Mouse (Mus musculus) c-Kit-negative CD71-positive TER-119-positive erythroid progenitor cells, embryonic 14.5 days (primary cell): Measurements from ENCODE around the gene Capn11.
"Not testable (repeated sequence)": the region's sequence is repeated elsewhere in the genome, so short reads cannot be mapped to it uniquely, and the experiment has no call there.

ENCODE experiments used
- DNase-seq: peaks from one replicate; pipeline ENCODE4 v3.0.0-alpha.2; 2013; ENCODE audit warnings: low read depth, low spot score

Capn11 gene

DNA sequence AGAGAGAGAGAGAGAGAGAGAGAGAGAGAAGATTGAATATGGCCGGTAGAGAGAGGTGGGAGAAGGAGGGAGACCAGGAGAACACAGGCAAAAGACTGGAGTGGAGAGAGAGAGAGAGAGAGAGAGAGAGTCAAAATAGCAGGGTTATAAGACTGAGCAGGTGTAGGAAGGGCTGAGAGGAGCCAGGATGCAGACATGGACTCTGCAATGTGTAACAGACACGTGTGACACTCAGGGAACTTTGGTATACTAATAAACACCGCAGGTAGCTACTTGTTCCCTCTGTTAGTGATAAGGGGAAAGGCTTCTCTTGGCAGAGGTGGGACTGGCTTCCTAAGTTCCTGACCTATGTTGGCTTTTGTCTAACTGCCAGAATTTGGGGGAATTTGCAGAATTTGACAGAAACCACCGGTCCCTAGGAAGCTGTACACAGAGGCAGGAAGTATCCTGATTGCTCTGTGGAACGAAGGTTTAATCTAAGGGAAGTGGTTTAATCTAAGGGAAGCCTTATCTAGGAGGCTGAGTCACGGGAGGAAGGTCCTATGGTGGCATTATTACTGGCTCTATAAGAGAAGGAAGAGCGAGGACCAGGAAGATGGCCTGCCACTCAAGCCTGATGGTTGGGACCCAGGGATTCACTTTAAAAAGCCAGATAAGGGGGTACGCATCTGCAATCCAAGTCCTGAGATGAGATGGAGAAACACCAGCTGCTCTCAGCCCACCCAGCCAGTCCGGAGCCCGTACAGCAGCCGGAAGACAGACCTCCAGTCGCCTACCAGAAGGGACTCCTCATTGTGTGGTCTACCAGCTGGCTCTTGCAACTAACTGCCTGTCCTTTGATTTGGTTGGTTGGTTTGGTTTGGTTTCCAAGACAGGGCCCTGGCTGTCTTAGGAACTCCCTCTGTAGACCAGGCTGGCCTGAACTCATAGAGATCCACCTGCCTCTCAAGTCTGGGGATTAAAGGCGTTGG is 30.0 kb downstream of the Capn11 start:
- DNase-seq: no peak

DNA sequence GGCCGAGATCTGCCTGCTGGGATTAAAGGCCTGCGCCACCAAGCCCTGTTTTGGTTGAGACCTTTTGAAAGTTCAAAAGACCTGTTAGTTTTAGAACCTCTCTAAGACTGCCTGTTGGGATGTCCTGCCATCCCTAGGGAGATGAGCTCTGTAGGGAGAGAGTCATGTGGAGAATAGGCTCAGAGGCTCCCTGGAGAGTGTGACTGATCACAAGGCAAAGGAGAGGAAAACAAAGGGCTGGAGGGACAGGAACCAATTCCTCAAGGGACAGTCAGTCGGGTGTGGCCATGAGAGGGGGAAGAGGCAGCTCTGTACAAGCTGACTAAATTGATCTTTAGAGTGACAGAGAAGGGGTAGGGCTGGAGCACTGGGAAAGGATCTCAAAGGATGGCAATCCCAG is 31.0 kb downstream of the Capn11 start:
- DNase-seq: no peak

DNA sequence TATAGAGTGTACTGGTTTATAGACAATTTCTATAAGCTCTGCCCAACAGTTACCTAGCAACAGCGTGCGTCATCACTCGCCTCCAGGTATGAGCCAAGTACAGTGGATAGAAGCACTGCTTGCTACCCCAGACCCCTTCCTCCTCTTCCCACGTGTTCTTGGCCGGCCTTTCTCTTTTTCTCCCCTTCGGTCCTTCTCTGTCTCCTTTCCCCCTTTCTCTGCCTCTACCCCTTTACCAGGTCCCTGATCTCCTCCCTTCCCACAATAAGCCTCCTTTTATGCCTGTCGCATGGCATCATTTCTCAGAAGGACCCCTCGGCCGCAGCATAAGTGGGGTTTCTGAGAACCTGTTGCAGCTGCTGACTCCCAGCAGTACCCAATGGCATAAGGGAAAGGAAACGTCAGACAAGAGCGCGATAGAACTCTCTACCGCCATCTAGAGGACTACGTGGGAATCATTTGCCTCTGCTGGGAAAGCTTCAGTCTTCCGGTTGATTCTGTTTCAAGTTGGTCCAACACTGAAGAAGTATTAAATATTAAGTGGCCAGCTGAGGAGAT is 32.5 kb downstream of the Capn11 start:
- peak; percentile 79 for DNase-seq

DNA sequence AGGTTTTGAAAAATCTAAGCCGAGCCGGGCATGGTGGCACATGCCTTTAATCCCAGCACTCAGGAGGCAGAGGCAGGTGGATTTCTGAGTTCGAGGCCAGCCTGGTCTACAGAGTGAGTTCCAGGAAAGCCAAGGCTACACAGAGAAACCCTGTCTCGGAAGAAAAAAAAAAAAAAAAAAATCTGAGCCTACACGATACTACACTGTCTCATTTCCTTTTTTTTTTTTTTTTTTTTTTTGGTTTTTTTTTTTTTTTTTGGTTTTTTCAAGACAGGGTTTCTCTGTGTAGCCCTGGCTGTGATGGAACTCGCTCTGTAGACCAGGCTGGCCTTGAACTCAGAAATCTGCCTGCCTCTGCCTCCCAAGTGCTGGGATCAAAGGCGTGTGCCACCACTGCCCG is 35.7 kb downstream of the Capn11 start:
- DNase-seq: not testable (repeated sequence)

DNA sequence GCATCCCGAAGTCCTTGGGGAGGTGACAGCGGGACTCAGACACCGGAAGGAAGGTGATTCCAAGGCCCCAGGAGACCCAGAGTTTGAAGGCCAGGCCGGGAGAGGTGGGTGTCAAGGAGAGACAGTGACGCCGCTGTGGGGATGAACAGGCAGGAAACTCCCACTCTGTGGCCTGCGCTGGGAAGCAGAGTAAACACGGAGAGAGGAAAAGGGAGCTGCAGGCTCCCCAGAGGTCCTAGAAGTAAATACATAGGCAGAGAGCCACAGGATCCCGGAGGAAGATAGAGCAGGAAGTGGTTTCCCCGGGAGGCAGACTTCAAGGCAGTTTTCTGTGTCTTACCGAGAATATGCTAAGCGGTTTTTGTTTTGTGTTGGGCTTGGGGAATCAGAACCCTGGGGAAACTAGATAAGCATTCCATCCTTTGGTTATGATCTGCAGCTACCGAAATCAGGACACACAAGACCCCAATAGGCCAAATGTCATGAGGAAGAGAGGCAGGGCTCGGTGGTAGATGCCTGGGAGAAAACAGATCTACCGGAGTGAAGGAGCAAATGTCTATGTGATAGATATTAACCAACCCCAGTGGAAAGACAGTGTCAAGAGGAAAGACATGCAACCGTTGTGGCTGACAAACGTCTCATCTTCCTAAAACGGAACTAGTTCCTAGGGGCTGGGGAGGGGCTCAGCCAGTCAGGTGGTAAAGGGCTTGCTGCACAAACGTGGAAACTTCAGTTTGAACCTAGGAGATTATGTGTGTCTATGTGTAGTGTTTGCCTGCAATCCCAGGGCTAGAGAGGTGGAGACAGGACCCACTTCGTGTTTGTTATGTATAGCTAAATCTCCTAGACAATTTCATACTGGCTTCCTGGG is 39.5 kb downstream of the Capn11 start:
- DNase-seq: no peak

DNA sequence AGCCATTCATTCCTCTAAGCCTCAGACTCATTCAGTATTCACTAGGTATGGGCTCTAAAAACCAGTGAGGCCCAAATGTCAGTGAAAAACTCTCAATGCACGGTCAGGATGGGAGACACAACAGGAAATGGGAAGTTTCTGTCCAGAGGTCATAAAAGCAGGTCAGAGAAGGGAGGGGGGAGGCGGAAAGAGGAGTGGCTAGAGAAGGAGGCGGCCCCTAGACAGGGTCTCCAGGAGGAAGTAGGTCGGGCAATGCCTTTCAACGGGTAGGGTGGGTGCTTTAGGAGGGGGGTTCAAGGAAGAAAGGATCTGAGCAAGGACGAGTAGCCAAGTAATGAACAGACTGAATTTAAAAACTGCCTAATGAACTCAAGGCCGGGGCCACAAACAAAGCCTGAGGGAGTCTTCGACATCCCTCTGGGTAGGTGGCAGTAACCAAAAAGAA is 40.2 kb downstream of the Capn11 start:
- DNase-seq: no peak

DNA sequence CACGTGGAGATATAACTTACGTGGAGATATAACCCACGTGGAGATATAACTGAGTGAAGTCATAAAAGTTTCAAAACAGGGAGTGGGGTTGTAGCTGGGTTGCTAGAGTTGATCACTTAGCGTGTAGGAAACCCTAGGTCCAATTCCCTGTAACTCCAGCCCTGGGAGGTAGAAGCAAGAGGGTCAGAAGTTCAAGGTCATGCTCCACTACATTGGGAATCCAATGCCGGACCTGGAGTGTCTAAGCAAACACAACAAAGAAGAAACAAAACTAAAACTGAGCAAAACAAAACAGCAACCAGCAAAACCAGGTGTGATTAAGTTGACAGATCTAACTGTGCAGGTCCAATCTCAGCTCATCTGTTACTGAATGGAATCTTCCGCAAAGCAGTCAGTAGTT is 41.5 kb downstream of the Capn11 start:
- DNase-seq: no peak

DNA sequence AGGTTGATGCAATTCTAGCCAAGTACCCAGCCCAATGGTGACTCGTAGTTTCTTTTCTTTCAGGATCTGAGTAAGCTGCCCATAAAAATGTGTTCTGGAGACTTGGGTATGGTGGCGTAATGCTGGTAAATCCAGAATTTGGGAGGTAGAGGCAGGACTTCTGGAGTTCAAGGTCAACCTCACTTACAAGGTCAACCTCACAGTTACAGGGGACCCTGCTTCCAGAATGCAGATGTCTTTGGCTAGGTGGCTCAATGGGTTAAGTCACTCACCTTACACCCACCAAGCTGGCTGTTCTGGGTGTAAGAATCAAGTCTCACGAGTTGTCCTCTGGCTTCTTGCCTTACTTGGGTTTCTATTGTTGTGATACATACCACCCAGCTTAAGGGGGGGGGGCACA is 42.4 kb downstream of the Capn11 start:
- no peak for DNase-seq

DNA sequence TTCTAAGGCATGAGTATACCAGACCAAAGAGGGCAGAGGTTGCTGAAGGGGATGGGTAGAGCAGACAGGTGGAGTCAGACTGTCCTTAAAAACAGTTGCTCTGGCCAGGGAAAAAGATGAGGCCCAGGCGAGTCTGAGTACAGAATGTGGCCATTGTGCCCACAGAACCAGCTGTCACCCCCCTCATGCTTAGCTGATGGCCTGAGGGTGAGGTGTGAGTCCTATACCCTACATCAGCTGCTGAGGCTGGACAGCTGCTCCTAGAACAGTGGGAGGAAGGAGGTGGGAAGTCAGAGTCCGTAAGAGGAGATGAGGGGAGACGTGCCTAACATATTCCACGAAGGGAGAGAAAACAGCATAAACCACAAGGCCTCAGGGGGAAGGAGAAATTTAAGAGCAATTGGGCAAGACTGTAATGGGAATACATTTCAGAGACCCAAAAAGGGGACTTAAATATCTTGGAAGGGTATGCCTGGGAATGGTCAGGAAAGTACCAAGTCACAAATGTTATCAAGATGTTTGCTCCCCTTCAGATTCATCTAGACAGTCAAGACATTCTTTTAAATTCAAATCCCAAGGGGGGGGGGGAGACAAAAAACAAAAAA is 43.0 kb downstream of the Capn11 start:
- DNase-seq: no peak

DNA sequence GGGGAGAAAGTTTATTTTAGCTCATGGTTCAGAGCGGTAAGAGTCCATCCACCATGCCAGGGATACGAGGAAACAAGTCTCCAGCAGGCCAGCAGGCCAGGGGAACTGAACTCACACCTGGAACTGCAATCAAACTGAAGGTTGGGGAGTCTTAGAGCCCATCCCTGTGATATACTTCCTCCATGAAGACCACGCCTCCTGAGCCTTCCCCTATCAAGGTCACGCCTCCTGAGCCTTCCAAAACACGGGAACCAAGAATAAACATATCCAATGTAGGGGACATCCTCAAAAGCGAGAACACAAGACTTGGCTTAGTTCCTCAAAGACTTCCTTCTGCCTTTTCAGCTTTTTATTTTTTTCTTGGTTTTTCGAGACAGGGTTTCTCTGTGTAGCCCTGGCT is 46.2 kb downstream of the Capn11 start:
- DNase-seq: no peak

DNA sequence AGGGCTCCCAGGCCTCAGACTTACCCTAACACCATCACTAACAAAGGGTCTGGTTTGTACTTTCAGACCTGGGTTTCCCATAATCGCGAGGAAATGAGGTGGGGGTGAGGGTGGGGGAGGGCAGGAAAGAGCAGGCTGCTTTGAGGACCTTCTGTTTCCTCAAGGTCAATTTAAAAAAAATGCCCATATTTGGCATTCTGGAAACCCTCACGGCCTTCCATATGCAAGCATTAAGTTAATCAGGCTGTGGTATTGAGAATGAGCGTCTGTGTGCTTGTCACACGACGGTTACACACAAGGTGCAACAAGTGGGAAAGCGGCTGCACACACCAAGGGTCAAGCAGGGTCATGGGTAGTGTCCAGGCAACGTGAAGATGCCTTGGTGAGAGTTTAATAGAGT is 47.1 kb downstream of the Capn11 start:
- no peak for DNase-seq

DNA sequence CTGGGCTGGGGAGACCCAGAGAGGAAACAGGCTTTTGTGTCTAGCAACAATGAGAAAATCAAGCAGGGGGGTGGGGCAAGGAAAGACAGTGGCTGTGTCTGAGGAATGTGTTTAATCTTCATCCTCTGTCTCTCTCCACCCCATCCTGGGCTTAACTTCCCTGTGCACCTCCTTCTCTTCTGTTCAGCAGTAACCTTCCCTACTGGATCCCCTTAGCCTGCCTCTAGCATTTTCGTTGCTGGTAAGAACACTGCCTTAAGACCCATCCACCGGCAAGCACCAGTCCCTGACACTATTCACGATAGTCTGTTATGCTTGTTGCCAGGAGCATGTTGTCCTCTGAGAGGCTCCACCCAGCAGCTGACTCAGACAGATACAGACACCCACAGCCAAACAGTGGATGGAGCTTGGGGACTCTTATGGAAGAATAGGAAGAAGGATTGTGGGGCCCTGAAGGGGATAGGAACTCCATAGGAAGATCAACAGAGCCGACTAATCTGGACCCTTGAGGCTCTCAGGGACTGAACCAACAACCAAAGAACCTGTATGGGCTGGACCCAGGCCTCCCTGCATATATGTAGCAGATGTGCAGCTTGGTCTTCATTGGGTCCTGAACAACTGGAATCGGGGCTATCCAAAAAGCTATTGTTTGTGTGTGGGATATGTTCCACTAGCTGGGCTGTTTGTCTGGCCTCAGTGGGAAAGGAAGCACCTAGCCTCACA is 48.8 kb downstream of the Capn11 start:
- DNase-seq: no peak

DNA sequence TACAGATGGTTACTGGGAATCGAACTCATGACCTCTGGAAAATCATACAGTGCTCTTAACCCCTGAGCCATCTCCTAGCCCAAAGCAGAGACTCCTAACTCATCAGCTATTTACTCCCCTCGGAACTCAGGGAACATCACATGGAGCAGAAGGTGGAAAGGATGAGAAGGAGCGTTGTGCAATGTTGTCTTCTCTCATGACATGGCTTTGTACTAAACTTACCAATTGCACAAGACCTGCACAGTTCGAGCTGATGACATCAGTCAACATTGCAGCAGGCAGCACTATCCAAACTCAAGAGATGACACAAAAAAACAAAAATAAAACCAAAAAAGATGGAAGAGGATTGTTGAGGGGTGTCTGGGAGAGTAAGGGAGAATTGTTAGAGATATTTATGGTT is 50.7 kb downstream of the Capn11 start:
- DNase-seq: no peak

DNA sequence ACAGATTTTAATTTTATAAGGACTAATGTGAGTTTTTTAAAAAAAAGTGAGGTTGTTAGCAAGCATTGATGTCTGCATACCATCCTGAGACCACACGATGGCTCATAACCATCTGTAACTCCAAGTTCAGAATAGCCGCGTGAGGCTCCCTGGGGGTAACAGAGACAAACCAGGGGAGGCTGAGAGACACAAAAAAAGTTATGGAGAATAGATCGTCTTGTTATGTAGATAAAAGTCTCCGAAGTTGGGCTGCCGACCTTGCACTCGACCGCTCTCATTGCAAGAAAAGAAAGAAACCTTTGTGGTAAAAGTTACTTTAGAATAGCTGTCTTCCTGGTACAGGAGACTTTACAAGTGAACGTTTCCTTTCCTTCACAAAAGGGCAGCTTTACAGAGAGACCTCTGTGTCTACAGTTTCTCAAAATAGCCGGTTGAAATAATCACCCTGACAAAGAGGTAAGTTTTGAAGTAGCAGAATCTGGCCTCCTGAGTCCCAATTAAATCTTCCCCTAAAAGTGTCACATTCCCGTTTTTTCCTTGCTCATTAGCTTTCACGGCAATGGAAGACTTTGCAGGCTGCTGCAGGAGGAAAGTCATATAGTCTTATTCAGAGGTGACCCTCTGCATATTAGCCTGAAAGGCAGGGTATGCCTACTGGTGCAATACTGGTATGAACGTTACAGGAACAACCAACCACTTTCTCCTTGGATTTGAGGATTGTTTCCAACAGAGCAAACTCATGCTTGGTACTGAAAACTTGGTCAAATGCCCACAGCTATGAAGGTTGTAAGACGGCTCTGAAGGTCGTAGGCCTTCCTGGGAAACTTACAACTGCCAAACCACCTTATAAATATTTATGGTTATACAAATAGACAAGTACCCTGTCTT is 51.9 kb downstream of the Capn11 start:
- no peak for DNase-seq

DNA sequence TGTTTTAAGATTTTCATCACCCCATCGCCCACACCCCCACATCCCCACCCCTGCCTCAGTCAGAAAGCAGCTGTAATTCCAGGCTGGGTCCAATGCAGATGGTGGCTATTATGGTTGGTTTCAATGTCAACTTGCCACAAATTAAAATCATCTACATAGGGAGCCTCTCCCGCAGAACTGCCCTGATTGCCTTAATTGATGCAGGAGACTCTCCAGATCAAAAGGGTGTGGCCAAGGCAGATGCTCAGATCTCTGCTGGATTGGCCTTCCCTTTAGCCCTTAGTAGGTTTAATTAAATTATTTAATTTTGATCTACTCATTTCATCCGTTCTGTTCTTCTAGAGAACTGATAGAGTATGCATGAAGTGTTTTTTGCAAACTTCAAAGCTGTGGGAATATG is 56.1 kb downstream of the Capn11 start:
- DNase-seq: no peak

DNA sequence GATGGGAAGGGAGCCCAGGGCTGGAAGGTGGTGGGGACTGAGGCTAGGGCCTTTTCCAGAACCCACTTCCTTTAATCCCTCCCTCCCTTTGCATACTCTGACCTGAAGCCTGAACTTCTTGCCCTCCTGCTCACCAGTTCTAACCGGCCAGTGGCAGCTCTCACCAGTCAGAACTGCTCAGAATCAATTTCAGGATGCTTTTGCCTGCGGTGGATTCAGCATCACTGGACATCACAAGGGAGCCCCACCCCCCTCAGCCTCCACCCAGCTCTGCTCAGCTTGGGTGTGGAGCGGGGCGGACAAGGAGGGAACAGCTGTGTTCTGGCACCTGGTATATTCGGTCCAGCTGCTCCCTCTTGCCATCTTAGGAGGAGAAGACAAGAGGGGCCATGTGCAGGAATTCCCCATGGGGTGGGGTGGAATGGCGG is 57.2 kb downstream of the Capn11 start, which contains the start of gene Mymx:
Mymx (minus strand) TSS at position 226 of the 428 bp plus-strand sequence.
- DNase-seq: no peak

DNA sequence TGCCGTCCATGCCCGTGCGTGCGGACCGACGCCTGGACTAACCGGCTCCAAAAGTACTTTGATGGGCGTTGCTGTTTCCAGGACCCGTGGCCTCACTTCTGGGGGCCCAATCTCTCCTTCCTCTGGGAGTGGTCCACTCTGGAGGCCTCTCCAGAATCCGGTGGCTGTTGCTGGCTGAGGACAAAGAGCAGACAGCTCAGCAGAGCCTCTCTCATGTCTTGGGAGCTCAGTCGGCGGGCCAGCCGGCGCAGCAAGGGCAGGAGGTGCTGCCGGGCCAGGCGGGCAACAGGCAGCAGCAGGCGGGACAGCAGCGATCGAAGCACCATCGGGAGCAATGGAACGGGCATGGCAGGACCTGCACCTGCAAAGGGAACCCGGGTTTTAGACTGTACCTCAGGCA is 57.8 kb downstream of the Capn11 start:
- no peak for DNase-seq

DNA sequence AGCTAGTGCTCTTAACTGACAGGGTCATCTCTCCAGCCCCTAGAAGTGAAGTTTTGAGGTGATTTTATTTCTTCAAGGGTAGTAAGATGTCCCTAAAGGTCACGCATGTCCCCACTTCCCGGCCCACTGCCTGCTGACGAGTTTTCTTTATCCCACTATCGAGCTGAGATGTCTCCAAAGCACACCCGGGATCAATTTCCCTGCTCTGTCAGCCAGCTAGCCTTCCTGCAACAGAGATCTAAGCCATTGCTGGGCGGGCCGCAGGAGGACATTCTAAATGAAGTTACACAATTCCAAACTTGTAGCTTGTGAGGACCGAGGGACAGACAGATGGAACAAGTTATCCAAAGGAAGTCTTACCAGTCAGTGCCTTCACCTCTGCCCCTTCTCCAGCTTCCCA is 58.9 kb downstream of the Capn11 start:
- no peak for DNase-seq

DNA sequence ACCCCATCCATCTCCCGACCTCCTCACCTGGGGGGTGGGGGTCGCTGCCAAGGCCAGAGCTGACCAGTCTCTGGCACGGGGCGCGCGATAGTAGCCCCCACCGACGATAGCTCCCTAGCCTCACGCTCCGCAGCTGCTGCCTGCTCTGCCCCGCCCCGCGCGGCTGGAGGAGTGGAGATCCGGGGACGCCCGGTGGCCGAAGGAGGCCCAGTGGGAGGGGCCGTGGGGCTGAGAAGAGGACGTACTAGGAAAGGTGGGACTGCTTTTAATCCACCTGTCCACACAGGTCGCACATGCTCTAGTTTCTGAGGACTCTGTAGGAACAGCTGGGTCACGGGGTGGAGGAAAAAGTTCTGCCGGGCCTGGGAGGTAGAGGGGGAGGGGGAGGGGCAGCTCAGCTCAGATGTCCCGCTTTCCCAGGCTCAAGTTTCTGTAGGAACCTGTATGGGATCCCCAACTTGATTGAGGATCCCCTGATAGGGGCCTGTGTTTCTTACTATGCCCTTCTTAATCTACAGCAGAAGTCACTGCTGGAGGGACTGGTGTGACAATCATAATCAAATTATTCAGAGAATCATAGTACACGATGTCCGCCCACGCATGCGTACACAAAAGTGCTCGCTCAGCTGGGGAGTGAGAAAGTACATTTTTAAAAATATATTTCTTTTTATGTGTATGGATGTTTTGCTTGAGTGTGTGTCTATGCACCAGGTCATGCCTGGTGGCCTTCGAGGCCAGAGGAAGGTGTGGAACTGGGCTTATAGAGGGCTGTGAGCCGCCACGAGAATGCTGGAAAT is 59.5 kb downstream of the Capn11 start, which contains the start of gene Slc29a1:
Slc29a1 (minus strand) TSS at position 161 of the 797 bp plus-strand sequence.
- no peak for DNase-seq
